Mouse (Mus musculus): ENCODE results near the gene Naa38. TPM values are rescaled to one million over a fixed set of nuclear protein-coding genes. Genes with fewer than 3 reads are reported as not detected.

Naa38 gene
- 29.4 TPM for total RNA-seq (2023)

DNA sequence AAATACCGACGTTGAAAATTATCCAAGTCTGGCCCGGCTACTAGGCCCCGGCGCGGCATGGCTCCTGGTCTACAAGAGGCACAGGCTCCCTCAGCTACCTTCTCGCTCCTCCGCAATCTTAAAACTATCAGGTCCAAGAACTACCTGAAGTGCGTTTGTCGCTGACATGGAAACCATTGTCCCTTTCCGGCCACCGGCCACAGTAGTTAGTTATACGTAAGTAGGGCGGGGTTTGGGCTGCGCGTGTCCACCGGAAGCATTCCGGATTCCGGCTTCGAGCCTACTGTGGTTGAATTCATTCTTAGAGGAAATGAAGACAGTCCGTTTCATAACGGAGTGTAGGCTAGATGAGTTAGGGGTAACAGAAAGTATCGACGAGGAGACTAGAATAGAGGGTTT lies at the start of gene Naa38, which contains the start of gene Cyb5d1:
TSS of gene Naa38 (plus strand) at position 253 of the 399 bp plus-strand sequence.
TSS of gene Cyb5d1 (minus strand) at position 397 of the 399 bp plus-strand sequence.

DNA sequence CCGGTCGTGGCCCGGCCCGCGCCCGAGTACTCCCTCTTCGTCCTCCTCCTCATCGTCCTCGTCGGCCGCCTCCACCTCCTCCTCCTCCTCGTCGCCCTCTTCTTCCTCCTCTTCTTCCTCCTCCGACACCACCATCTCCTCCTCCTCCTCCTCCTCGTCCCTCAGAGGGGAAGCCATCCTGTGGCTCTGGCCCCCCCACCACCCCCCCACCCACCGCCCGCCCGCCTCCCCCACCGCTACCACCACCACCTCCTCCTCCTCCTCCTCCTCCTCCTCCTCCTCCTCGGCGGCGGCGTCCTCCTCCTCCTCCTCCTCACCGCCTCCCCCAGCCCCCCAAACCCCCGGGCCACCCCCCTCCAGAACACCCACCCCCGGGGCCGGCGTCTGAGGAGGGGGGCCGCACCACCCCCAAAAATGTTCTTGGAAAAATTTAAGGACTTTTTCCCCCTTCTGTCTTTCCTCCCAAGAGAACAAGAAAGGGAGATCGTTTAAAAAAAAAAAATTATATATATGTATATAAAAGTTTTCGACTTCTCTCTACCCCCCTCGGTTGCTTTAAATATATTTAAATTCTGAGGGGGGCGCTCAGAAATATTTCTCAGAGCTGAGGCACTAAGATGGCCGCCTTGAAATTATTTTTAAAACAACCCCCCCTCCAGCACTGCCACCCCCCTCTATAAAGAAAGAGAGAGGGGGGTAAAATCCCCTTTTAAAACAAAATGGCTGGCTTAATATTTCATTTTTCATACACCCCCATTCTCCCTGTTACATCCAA lies 25.9 kb upstream of the Naa38 start, which contains the start of gene Chd3:
TSS of gene Chd3 (minus strand) at position 192 of the 775 bp plus-strand sequence.

DNA sequence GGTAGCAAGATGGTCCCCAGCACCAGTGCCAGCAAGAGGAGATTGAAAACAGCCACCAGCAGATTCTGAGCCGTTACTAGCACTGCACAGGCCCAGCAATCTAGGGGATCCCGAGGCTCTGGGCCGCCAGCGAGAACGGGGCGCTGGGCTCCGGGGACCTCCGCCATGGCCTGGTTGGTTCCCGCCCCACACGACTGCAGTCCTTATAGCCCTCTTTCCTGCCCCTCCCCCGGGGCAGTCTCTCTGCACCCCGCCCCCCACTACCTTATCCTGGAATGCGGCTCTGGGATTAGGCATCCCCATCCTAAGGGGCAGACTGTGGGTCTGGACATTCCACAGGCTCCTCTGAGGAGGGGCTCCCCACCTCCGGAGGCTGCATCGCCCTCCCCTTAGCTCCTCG lies 2.8 kb downstream of the Naa38 start, which contains the start of gene Tmem88:
TSS of gene Tmem88 (minus strand) at position 176 of the 400 bp plus-strand sequence.

DNA sequence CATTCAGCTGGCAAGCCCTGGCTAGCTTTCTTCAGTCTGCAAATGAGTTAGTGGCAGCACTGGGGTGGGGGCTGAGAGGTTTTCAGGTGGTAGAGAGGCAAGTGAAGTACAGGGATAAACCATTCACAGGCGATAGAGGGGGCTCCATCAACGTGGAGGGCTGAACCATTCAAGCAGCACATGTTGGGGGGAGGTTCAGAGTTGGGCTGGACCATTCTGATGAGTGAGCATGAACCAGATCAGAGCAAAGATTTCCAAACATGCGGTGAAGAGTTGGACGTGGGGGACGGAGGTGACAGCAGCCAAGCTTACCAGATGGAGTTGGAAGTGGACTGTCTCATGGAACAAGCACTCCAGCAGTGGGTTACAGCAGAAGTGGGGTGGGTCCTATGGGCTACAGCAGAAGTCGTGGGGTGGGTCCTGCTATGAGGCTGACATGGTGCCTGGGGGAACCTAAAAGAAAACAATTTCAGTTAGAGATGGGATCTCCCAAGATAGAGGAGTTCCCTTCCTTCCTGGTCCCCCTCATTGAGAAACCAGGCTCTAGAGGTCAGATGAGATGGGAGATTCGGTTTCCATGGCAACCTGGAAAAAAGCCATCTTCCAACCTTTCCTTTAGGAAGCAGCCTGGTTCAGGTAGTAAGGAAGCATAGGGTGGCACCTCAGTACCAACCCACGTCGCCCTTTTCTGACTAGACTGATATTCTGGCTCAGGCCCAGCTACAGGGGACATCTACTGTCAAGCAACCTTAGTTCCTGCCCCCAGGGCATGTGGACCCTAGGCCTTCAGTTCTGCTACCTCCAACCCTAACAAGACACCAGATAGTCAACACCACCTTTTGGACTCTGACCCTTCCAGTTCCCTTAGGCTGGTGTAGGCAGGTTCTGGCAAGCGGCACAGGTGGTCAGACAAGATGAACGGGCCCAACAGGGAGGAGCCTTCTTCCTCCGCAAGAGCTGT lies 18.2 kb downstream of the Naa38 start, which contains the start of gene Kdm6b:
TSS of gene Kdm6b (minus strand) at position 455 of the 961 bp plus-strand sequence.

Other genes with a start within 250 kb of the Naa38 start
- gene Alox12b, start 238.5 kb upstream of the Naa38 start, total RNA-seq (2023), result not detected
- 1.1 TPM for gene Alox8, start 197.6 kb upstream of the Naa38 start, total RNA-seq (2023)
- gene Gucy2e, start 158.5 kb upstream of the Naa38 start, total RNA-seq (2023), result not detected
- gene Cntrob, start 71.7 kb upstream of the Naa38 start, total RNA-seq (2023), result 15.5 TPM
- 17.9 TPM for gene Trappc1, start 71.5 kb upstream of the Naa38 start, total RNA-seq (2023)
- gene Kcnab3, start 69.2 kb upstream of the Naa38 start, total RNA-seq (2023), result 1.8 TPM
- 0.85 TPM for gene Rnf227, start 55.0 kb upstream of the Naa38 start, total RNA-seq (2023)
- 737 TPM for gene Chd3, start 26.1 kb upstream of the Naa38 start, total RNA-seq (2023)
- 32.5 TPM for gene Cyb5d1, start 144 bp downstream of the Naa38 start, total RNA-seq (2023)
- gene Tmem88, start 2.7 kb downstream of the Naa38 start, total RNA-seq (2023), result 7.9 TPM
- 254 TPM for gene Kdm6b, start 18.2 kb downstream of the Naa38 start, total RNA-seq (2023)
- 0.59 TPM for gene Dnah2, start 153.6 kb downstream of the Naa38 start, total RNA-seq (2023)
- gene Efnb3, start 164.7 kb downstream of the Naa38 start, total RNA-seq (2023), result 0.23 TPM
- 7.5 TPM for gene Wrap53, start 184.8 kb downstream of the Naa38 start, total RNA-seq (2023)
- gene Trp53, start 184.9 kb downstream of the Naa38 start, total RNA-seq (2023), result 112 TPM
- 0.91 TPM for gene Atp1b2, start 210.5 kb downstream of the Naa38 start, total RNA-seq (2023)
- not detected for gene Shbg, start 222.4 kb downstream of the Naa38 start, total RNA-seq (2023)
- gene Sat2, start 226.5 kb downstream of the Naa38 start, total RNA-seq (2023), result not detected
- gene Fxr2, start 237.5 kb downstream of the Naa38 start, total RNA-seq (2023), result 64.1 TPM